Mouse (Mus musculus) gonadal fat pad, adult 2 months (tissue): ENCODE results near the gene Olfr1087. TPM values are rescaled to one million over a fixed set of nuclear protein-coding genes. Genes with fewer than 3 reads are reported as not detected.
"Not testable (repeated sequence)": the region's sequence is repeated elsewhere in the genome, so short reads cannot be mapped to it uniquely, and the experiment has no call there.

ENCODE experiments used
- DNase-seq: peaks from one replicate; pipeline ENCODE4 v3.0.0-alpha.2; 2012; ENCODE audit warnings: low read depth
- polyA plus RNA-seq: library from polyadenylated mRNA; depleted of rRNA; stranded (reverse); fragments of >200 nt; gene quantifications from 2 replicates; pipeline ENCODE4 v1.2.3, GENCODE M21; 2012; rRNA removed

The Olfr1087 gene
- polyA plus RNA-seq: not detected in 2 replicates

DNA sequence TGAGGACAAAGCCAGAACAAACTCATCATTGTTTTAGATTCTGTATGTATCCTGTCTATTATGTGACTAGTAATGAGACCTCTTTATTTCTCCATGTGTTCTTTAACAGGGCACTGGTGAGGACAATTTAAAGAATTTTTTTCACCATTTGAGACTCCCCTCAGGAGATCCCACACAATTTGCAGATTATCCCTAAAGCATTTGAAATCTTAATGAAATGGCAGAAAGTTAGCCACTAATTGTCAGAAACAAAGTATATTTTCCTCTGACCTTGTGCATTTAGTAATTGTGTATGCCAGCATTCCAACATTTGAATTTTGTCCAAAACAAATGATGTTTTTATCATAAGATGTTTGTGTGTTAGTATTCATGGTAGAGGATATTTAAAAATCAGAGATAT is at the start of gene Olfr1087:
Gene Olfr1087, minus strand, starts transcription at position 101 of the 400 bp plus-strand sequence.
- no peak for DNase-seq

DNA sequence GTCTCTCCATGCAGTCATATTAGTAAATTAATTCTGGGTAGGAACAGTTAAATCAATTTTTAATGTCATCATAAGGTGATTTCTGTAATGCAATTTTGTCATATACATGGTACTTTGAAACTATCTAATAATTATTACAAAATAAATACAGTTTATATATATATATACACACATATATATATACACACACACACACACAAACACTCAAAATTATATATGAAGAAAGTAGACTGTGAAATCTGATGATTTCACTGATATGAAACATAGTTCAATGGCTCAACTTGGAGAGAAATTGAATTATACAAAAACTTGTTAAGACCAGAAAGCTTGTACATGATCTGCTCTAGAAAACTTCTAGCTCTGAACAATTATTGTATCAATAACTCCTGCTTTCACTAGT is 35.4 kb upstream of the Olfr1087 start, which contains the start of gene Olfr1089:
Gene Olfr1089, minus strand, starts transcription at position 101 of the 400 bp plus-strand sequence.
- DNase-seq: no peak

DNA sequence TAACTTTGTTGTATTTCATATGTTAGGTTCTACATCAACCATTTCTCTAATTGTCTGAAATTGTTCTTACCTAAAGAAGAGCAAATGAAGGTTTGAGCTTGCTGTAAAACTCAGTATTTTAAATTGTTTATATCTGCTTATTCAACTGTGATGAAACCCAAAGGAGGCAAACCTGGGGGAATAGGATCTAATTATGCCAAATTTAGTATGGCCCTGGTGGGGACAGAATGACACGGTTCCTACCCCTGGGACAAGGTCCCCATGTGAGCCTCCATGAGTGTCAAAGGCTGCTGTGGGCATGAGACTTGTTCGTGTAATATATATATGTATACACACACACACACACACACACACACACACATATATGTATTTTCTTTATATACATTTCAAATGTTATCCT is 18.2 kb downstream of the Olfr1087 start, which contains the start of gene Olfr1086:
Gene Olfr1086, minus strand, starts transcription at position 101 of the 400 bp plus-strand sequence.
- no peak for DNase-seq

DNA sequence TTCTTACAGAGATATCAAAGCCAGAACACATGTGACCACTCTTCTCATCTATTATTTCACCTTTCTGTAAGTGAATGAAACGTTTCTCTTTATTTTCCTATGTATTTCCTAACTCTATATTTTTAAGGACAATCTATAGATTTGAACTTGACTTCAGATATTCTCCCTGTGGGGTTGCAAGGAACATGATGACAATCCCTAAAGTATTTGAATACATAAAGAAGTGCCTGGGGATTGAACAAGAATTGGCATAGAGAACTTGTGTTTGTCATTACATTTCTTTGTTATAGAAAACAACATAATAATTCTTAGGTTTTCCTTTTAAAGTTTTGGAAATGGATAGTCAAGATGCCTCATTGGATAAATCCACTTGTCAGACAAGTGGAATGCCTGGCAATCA is 36.3 kb downstream of the Olfr1087 start, which contains the start of gene Olfr1085:
Gene Olfr1085, minus strand, starts transcription at position 101 of the 400 bp plus-strand sequence.
- no peak for DNase-seq

DNA sequence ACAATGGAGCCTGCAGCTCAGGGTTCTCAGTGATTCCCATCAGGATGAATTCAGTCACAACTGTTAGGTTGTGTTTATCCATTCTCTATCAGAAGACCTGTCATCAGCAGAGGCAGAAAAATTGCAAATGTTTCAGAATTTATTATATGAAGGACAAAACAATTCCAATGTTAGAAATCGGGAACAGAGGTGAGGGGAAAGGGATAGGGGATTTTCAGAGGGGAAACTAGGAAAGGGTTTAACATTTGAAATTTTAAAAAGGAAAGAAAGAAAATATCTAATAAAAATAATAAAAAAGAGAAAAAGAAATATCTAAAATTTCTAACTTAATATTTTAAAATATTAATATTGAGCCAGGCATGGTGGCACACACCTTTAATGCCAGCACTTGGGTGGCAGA is 58.6 kb downstream of the Olfr1087 start, which contains the start of gene Olfr1084:
Gene Olfr1084, minus strand, starts transcription at position 101 of the 400 bp plus-strand sequence.
- not testable (repeated sequence) for DNase-seq

Other genes starting within 250 kb of the Olfr1087 start
- not detected in 2 replicates for gene Olfr1065, start 247.8 kb downstream of the Olfr1087 start, polyA plus RNA-seq
- gene Olfr1066, start 242.1 kb downstream of the Olfr1087 start, polyA plus RNA-seq: not detected in 2 replicates
- gene Olfr228, start 211.0 kb downstream of the Olfr1087 start, polyA plus RNA-seq: not detected in 2 replicates
- gene Olfr1076, start 189.9 kb downstream of the Olfr1087 start, polyA plus RNA-seq: not detected in 2 replicates
- not detected in 2 replicates for gene Olfr1079, start 155.9 kb downstream of the Olfr1087 start, polyA plus RNA-seq
- gene Olfr1080, start 140.2 kb downstream of the Olfr1087 start, polyA plus RNA-seq: not detected in 2 replicates
- not detected in 2 replicates for gene Olfr1082, start 99.4 kb downstream of the Olfr1087 start, polyA plus RNA-seq
- not detected in 2 replicates for gene Olfr1084, start 58.7 kb downstream of the Olfr1087 start, polyA plus RNA-seq
- not detected in 2 replicates for gene Olfr1085, start 36.4 kb downstream of the Olfr1087 start, polyA plus RNA-seq
- gene Olfr1086, start 18.3 kb downstream of the Olfr1087 start, polyA plus RNA-seq: not detected in 2 replicates
- gene Olfr1089, start 35.3 kb upstream of the Olfr1087 start, polyA plus RNA-seq: not detected in 2 replicates
- not detected in 2 replicates for gene Olfr1090, start 60.6 kb upstream of the Olfr1087 start, polyA plus RNA-seq
- not detected in 2 replicates for gene Olfr1093, start 84.1 kb upstream of the Olfr1087 start, polyA plus RNA-seq
- gene Olfr141, start 111.6 kb upstream of the Olfr1087 start, polyA plus RNA-seq: not detected in 2 replicates
- gene Olfr1094, start 126.3 kb upstream of the Olfr1087 start, polyA plus RNA-seq: not detected in 2 replicates
- gene Olfr1095, start 153.3 kb upstream of the Olfr1087 start, polyA plus RNA-seq: not detected in 2 replicates
- not detected in 2 replicates for gene Gm13723, start 176.4 kb upstream of the Olfr1087 start, polyA plus RNA-seq
- not detected in 2 replicates for gene Olfr1097, start 193.8 kb upstream of the Olfr1087 start, polyA plus RNA-seq
- not detected in 2 replicates for gene Olfr1098, start 226.2 kb upstream of the Olfr1087 start, polyA plus RNA-seq